Mouse (Mus musculus) c-Kit-negative CD71-positive TER-119-positive erythroid progenitor cells, embryonic 14.5 days (primary cell): ENCODE measurements around the gene Cxcl12.

ENCODE experiments used
- DNase-seq: peaks from one replicate; pipeline ENCODE4 v3.0.0-alpha.2; 2013; ENCODE audit warnings: low read depth, low spot score

Cxcl12 gene

DNA sequence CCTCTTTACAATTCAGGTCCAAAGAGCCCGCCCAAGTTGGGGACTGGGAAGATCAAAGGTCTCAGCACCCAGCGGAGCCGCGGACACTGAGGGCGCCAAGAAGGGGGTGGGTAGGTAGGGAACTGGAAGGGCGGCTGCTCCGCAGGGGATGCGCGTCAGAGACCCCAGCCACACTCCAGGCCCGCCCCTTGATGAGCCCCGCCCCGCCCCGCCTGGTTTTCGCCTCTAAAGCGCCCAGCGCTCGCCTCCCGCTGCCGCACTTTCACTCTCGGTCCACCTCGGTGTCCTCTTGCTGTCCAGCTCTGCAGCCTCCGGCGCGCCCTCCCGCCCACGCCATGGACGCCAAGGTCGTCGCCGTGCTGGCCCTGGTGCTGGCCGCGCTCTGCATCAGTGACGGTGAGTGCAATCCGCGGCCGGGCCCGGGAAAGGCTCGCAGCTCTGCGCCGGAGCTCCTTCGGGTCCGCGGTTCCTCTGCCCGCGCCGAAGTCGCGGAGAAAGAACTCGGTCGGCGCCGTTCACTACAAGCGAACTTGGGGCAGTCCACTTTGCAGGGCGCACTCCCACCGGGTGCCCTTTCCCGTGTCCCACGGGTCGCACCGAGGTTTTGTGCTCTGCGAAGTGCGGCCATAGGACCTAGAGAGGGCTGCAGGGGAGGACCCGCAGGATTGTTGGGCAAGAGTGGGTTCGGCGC lies at the start of gene Cxcl12:
TSS of gene Cxcl12 (plus strand) at position 215 of the 691 bp plus-strand sequence.
- DNase-seq, result no peak

DNA sequence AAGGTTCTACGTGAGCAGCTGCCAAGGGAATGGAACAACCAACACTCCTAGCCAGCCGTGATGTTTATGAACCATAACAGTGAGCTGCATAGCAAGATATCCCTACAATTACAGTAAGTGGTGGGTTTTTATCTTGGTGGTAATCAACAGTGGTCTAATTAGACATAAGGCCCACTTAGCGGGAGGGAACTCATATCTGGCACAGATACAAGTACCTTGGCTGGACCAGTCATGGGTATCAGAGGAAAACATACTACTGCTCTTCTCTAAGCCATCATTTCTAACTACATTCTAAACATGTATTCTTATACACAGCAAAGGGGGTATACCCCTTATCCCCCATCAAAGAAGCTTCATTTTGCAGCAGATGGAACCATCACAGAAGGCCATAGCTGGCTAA lies 46.3 kb upstream of the Cxcl12 start:
- no peak for DNase-seq

DNA sequence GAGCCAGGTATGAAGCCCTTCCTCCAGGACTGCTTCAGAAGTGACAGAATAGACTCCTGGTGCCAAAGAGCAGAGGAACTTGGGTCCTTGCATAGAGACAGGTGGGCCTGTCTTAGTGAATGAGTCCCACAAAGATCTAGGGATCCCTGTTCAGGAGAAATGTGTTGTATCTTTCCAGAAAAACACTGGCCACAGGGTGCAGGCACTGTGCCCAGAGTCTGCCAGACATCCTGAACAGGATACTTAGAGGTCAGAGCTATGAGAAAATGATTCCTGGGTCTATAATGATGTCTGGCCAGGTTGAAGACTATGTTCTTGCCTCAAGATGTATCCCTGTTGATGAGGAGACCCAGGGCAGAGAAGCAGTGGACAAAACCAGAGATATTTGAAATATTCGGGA lies 42.0 kb upstream of the Cxcl12 start:
- DNase-seq, result no peak

DNA sequence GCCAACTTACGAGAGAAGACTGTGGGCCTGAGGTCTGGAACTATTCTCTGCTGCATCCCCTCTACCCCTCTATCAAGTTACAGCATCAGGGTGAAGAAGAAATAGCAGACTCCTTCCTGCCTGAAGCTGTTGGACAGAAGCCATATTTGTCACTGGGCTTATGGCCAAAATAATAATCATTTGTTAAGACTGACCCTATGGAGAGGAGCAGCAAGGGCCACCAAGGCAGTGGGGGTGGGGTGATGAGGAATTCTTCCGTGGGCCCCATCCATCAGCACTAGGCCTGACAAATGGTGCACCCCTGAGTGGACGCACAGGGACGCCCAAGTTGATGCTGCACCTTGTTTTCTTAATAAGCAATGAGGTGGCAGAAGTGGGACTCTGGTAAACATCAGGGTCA lies 38.9 kb upstream of the Cxcl12 start:
- no peak for DNase-seq

DNA sequence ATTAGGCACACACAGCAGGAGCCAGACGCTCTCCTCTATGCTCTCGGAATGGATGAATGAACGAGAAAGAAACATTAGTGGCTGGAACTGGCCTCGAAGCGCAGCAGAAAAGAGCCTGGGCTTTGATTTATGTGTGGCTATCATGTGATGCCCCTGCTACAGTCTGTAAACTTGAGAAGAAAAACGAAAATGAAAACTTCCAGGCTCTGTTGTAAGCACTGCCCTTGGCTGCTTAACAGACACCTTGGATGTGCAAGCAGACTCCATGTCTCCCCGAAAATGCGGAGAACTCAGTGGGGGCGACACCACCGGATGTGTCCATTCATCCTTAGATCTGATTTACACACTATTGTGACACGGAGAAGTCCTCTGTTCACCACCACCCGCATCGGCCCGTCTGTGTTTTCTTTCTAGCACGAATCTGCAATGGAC lies 37.6 kb upstream of the Cxcl12 start:
- DNase-seq, result no peak

DNA sequence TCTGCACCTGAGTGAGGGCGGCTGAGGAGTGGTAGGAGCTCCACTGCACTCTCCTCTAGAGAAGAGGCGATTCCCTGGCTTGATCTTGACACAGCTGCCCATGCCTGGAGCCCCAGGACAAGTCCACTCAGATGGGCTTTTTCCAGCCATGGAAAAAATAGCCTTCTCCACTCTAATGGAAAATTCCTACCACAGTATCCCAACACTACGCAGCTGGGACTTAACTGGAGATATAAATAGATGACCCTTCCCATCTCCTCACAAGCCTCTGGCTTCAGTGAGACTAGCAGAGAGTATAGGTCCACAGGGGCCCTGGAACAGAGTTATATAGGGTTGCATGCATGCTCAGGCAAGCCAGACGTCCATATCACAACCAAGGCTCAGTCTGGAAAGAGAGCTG lies 33.8 kb upstream of the Cxcl12 start:
- DNase-seq, result no peak

DNA sequence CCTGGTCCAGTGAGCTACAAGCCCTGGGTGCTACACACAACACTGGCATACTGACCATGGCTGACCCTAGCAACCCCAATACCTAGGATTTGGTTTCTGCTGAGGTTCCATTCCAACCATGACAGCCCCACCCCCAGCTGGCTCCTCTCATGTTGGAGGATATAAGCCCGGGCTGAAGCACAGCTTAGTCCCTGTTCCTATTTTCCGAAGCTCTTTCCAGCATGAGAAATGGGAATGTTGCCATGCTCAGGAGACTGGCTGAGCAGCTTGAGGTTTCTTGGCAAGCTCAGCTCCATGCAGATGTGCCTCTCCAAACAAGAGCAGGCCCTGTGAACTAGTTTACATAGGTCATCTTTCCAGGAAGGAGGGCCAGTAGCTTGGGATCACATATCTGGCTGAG lies 30.6 kb upstream of the Cxcl12 start:
- DNase-seq, result no peak

DNA sequence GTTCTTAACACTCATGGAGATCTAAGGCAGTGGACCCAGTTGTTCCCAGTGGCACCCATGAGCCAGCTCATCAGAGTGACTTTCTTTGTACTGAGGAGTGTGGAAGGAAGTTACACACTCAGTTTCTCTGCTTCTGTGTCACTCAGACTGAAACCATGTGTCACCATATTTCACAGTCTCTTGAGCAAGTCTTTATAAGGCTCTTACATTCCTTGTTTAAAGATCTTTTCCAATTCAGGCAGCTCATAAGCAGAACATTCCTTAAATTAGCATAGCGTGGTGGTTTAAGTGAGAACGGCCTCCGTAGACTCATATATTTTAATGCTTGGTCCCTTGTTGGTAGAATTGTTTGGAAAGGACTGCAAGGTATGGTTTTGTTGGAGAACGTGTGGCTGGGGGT lies 27.4 kb upstream of the Cxcl12 start:
- DNase-seq, result no peak

DNA sequence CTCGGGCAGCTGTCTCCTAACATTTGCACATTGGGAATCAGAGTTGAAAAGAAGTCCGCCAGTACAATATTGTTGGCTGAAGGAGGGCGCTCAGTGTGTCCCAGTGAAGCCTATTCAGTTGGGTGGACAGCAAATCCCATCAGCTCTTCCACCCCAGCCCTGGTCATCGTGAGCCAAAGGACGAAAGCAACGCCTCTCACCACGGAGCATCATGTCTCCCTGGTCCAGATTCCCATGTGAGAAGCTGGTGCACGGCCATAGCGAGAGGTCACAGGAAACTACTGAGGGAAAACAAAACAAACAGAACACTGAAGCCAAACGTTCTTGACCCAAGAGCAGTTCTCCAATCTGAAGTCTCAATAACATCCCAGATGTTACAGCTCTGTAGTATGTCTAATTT lies 21.4 kb upstream of the Cxcl12 start:
- no peak for DNase-seq

DNA sequence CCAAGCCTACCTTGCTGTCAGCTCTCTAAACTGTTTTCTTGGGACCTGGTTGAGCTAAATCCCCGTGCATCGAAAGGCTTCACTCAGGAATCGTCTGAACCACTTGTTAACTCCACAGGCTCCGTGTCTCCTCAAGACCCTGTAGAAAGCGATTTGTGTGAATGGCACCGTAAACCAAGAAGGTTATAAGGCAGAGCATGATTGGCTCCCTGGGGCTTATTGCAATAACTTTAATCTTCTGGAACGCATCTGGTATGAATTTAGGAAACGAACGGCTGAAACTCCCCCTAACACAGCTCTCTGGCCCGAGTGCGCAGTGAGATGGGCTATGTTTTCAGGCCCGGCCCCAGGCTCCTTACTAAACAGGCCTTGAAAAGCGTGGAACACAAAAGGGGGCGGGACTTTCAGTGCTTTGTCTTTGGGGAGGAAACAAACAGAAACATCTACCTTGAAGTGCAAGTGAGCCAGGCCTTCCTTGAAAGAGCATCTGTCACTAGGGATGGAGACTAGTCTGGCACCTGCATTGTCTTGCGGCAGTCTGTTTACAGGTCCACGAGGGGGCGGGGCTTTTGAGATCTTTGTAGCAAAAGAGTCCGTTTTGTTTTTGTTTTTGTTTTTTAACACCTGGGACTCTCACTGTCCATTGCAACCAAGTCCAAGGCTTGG lies 16.7 kb upstream of the Cxcl12 start:
- DNase-seq, result no peak

DNA sequence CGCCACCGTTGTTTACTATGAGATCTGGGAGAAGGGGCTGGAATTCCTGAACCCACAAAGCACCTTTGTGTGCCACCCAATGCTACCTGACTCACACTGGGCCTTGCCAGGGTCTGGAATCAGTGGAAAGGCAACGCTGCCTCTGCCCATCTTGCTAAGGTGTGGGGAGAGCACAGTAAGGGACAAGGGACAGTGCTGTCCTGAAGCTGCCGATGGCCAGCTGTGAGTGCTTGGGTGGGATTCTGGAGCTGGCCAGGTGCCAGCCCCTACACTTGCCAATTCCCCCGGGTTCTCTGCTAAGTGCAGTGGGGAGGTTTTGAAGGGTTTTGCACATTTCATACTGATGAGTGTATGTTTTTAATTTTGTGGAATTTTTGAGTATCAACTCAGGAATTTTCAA lies 15.3 kb upstream of the Cxcl12 start:
- no peak for DNase-seq

DNA sequence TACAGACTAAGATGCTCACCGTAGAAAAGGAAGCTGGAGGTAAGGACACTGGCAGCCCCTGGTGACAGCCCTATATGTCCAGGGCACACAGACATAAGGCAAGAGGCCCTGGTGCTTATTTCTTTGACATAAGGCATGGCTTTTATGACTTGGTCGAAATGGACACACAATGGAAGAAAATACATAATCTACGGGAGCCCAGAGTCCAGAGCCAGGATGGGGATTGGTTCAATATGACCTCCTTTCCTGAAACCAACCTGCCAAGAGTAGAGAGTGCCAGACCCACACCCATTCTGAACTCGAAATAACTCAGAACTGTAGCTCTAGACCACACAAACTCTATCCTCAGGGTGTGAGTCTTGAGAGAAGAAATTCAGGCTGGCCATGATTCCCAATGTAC lies 11.5 kb upstream of the Cxcl12 start:
- DNase-seq, result no peak

DNA sequence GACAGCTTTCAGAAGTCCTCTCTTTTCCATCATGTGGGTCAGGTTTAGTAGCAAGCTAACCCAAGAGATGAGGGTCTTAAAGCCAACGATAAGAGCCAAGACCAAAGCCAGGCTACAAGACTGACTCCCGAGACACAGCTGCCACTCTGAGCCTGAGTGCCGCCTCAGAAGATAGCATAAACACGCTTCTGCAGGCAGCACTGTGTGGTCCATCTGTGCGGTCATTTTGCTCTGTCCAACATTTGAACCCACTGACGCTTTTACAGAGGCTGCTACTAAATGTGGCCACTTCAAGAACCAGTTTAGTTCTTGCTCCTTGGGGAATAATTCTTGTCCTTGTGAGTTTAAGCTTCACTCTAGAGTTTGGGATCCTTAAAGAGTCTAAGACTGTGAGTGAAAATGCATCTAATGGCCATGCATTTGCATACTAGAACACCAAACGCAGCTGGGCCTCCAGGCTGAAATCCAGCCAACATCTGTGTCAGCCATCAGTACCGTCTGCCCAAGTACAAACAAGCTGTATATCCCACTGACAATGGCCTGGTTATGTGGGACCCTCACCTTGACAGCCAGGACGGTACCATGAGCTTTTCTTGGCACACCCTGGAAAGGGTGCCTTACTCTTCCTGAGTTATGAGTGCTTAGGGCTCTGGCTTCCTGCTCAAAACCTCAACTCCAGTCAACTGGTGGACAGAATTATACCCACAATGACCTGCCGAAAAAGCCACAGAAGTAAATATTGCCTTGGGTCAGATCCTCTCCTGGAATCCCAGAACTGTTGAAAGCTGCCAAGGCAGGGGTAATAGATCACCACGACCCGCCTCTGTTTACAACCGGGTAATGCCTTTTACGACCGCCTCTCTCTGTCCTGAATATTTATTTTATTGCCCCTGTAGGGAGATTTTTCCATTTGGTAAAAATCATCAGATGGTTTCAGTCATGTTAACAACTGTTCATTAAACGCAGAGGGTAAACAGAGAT lies 8.3 kb upstream of the Cxcl12 start:
- no peak for DNase-seq

DNA sequence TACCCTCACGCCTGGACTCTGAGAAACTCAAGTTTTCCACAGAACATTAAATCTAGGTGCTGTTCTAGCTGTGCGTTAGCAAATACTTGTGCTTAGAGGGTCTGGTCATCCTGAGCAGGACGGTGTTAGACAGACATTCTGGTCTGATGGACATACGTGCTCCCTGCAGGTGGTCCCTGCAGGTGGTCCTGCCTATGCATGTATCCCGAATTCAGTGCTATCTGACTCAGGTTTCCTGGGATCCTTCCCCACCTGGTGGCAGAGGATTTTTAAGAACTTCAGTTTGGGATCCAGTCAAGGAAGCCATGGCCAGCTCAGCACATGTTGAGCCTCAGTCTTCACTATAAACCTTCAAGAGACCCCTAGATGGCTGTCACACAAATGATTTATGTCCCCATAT lies 4.8 kb upstream of the Cxcl12 start:
- DNase-seq, result no peak

DNA sequence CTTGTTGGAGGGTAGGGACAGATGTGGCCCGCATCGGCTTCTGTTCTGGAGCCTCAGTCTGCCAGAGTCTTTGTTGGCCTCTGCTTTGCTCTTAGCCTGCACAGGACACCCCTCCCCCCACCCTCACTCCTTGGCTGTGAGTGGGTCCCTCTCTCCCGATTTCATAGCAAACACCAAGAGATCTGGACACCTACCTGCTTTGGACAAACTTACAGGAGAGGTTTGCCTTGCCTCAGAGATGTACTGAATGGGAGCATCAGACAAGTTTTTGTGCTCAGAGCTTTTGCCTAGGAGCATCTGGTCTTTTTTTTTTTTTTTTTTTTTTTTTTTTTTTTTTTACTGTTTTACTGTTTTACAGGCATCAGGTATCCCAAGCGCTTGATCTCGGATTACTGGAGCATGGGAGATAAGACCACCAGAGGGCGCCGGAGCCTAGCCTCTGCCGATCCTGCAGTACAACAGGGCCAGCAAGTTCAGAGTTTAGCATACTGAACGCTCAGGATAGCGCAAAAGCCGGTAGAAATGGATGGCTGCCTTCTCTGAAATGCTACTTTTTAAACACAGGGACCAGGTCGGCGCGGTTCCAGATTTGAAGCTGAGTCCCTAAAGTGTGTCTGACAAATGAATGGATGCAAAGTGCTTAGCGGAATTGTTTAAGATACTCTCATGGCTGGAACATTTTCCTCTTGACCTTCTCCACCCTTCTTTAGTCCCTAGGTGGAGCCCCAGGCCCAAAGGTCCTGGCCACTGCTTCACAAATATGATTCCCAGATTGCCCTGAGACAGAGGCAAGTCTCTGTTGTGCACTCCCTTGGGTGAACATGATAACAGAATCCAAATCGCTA lies 1.5 kb upstream of the Cxcl12 start:
- DNase-seq, result no peak

DNA sequence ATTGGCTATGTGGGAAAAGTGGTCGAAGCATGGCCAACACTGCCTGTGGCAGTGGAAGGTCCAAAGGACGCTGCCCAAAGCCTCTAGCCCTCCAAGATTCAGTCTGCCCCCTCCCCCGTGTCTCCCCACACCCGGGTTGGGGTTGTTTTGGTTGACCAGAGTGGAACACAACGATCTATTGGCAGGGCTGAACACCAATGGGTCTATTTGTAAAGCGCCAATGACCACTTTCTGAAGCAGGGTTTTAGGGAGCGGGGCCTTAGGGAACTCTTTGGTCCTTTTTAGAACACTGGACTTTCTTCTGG lies 957 bp upstream of the Cxcl12 start:
- DNase-seq, result no peak

DNA sequence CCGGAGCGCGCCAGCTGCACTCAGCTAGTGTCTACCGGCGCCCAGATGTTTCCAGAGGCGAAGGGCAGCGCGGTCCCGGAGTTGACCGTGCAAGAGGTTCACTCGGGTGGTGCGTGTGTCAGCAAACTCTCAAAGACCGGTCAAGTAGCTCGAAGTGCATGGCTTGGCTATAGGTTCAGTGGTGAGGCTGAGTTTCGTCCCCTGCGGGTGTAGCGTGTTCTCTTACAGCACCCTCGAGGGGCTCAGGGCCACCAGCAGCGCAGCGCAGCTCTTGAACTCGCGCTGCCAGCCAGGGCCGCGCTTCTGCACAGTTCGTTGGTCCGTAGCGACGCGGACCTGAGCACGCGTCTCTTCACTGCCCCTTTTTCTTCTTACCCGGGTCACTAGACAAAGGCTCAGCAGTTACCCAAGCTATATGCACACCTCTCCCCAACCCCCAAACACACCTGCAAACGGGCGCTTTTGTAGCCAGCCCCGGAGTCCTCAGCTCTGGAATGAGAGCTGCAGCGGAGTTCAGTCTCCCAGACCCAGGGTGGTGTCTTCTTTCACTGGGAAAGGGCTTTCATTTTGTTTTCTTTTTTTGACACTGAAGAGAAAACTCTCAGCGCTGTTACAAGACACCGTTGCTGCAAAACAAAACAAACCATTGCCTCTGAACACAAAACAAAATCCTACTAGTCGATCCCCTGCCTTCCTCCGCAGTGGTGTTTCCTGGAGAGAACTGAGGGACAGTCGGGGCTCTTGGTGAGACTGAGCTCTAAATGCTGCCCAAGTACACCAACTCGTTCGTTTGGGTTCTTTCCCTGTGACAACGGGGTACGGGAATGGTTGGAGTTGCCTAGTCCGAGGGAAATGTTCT lies 945 bp downstream of the Cxcl12 start:
- DNase-seq, result no peak

DNA sequence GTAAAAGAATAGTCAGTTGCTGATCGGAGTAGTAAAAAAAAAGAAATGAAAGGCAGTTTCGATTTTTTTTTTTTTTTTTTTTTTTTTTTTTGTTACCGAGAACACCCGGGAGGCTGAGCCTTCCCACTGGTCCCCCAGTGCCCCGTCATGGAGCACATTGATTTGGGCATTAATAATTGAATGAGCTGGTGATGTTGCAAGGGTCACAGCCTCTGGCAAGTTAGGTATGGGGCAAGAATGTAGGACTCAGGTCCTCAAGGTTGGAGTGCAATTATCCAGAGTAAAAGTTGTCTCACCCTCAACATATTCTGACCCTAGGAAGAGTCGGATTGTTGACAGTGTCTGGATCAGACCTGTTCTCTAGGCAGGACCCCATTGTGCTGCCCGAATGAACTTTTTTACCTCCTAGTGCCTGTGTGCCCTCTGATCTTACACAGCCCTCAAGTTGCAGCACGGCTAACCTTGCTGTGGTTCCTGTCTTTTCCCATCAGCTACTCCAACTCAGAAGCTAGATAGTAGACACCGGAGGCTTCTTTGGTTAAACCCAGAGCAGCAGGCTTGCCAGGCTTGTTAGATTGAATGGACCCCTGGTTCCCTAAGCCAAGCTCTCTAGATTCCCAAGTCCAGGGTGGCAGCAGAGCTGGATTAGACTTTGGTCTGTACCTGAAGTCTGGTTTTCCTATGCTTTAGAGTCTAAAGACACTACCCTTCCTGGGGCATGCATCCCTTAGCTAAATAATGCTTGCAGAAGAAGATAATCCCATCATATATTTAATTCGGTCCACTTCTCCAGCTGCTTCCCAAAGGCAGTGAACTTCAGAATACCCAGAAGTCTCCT lies 1.8 kb downstream of the Cxcl12 start:
- DNase-seq, result no peak

DNA sequence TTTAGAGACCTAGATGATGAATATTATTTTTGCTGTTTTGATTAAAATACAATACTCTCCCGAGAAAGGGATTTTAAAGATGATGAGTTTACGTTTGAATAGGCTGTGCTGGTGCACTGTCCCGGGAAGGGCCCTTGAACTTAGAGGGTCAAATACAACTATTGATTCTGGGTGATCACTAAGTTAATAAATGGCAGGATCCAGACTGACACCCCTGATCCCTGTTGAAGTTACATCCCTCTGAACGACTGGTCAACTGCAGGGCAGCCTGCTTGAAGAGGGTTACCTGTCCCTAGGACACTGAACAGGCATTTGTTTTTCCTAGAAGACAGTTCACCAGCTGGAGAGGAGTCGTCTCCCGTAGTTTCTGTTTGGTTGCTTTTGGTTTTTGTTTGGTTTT lies 4.0 kb downstream of the Cxcl12 start:
- DNase-seq, result no peak

DNA sequence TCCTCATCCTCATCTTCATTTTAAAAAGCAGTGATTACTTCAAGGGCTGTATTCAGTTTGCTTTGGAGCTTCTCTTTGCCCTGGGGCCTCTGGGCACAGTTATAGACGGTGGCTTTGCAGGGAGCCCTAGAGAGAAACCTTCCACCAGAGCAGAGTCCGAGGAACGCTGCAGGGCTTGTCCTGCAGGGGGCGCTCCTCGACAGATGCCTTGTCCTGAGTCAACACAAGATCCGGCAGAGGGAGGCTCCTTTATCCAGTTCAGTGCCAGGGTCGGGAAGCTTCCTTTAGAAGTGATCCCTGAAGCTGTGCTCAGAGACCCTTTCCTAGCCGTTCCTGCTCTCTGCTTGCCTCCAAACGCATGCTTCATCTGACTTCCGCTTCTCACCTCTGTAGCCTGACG lies 5.5 kb downstream of the Cxcl12 start:
- DNase-seq, result no peak
